16 mouse cellular contexts compared by ENCODE assay signal in genomic region chr9:62663443-62663842, GRCm38 (mm10). TPM values are rescaled to one million over a fixed set of nuclear protein-coding genes. Genes with fewer than 3 reads are reported as not detected.
"Had no signal": no experiment of that assay in that cellular context is flagged by ENCODE, and none has a peak within 500 bp of the region (broad histone marks: within the 10 kb centered on the region; RNA-seq: fewer than 3 reads in every experiment).

No protein-coding gene starts in this region.

- H3K4me1 ChIP-seq: liver, embryonic 13.5 days; midbrain, embryonic 15.5 days had no signal

- H3K4me2 ChIP-seq: liver, embryonic 13.5 days; midbrain, embryonic 11.5 days; midbrain, embryonic 15.5 days; neural tube, embryonic 13.5 days had no signal

- H3K27me3 ChIP-seq: liver, embryonic 13.5 days; midbrain, embryonic 15.5 days; neural tube, embryonic 13.5 days had no signal

- ATAC-seq: liver, postnatal 0 days; lung, postnatal 0 days; midbrain, embryonic 15.5 days had no signal

- H3K9me3 ChIP-seq: liver, embryonic 13.5 days; midbrain, embryonic 15.5 days; neural tube, embryonic 13.5 days had no signal

- H3K4me3 ChIP-seq: layer of hippocampus, adult 2 months; liver, embryonic 13.5 days; megakaryocyte, embryonic 14.5 days; midbrain, embryonic 15.5 days; neural tube, embryonic 13.5 days had no signal

- H3K9ac ChIP-seq: liver, embryonic 13.5 days; liver, postnatal 0 days; midbrain, embryonic 15.5 days; neural tube, embryonic 13.5 days had no signal

- H3K27ac ChIP-seq: layer of hippocampus, adult 2 months; liver, embryonic 13.5 days; macrophage; midbrain, embryonic 15.5 days; neural tube, embryonic 13.5 days had no signal

- H3K36me3 ChIP-seq: liver, embryonic 13.5 days; midbrain, embryonic 15.5 days; neural tube, embryonic 13.5 days had no signal

- DNase-seq: kidney, adult 18-20 months; kidney, postnatal 10 days; left cerebral cortex, postnatal 4 days; liver; liver, embryonic 13.5 days; liver, postnatal 0 days; right cerebral cortex, adult 18-20 months; right cerebral cortex, postnatal 25 days; thymus, postnatal 36 days had no signal

RNA-seq across cellular contexts. Expression of gene Itga11, which starts 14.2 kb away (rescaled TPM):
- polyA plus RNA-seq: macrophage had no signal
